Mouse (Mus musculus): Measurements from ENCODE around the gene Ciita. TPM values are rescaled to one million over a fixed set of nuclear protein-coding genes. Genes with fewer than 3 reads are reported as not detected.

The Ciita gene
- polyA plus RNA-seq, 1 experiment from 2014 or later, result 0.12 TPM

DNA sequence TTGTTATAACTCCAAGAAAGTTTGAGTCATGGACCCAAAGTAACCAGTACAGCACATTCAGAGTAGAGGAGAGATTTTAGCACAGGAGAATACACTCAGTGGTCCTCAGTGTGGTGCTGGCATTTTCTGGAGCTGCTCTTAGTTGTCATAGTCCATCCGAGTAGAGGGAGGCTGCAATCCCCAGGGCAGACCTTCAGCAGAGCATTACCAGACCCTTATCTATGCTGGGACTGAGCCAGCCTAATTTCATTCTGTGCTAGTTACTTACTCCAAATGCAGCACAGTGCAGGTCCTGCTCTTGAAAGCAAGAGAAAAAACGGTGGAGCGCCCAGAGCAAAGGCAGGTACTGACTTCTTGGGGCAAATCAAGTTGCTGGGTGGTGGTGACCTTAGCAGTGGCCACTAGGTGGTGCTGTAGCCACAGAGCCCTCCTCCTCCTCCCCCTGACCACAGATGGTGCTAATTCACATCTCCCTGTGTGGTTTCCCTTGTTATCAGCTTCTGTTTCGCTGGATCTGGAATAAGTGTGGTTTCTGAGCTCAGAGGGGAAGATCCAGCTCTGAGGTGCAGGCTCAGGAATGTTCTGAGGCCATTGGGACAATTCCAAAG lies 85.5 kb downstream of the Ciita start:
- Histone ChIP-seq H3K4me3 (ENCODE audit: low read depth, low read length) (no peak overlapping the region), H3K4me1 (ENCODE audit: control insufficient read depth, insufficient read depth, low read length) (no peaks in the 10 kb centered on the region), H3K27me3 (ENCODE audit: control insufficient read depth, insufficient read depth, low read length) (no peaks in the 10 kb centered on the region), H3K4me2 (ENCODE audit: low read depth) (no peak overlapping the region), H3K36me3 (ENCODE audit: control insufficient read depth, insufficient read depth, low read length) (0 out of 2 replicates have a peak, but pooled peaks cover 2% of the 10 kb centered on the region), H3K9ac (ENCODE audit: low read length) (no peak overlapping the region), H3K9me3 (ENCODE audit: control insufficient read depth, low read length) (no peaks in the 10 kb centered on the region), H3K27ac (ENCODE audit: low read depth, low read length) (no peak overlapping the region)
- ATAC-seq (ENCODE audit: insufficient read depth, low FRiP score, low TSS enrichment) (peak; percentile 58), DNase-seq (ENCODE audit: low spot score) (peak; percentile 82)
- 33% methylated on average over 4 of the region's 4 CpGs for WGBS

- H3K36me3 ChIP-seq (ENCODE audit: control insufficient read depth, insufficient read depth, low read length), result 0 out of 2 replicates have a peak, but pooled peaks cover 2% of the 10 kb centered on the region
- no peak overlapping the region for H3K4me2 ChIP-seq (ENCODE audit: low read depth)
- H3K4me1 ChIP-seq (ENCODE audit: control insufficient read depth, insufficient read depth, low read length), result no peaks in the 10 kb centered on the region
- 92% methylated on average over 4 of the region's 4 CpGs for WGBS
- ATAC-seq (ENCODE audit: insufficient read depth, low FRiP score, low TSS enrichment), result no peak
- no peak overlapping the region for H3K4me3 ChIP-seq (ENCODE audit: low read depth, low read length)
- no peaks in the 10 kb centered on the region for H3K9me3 ChIP-seq (ENCODE audit: control insufficient read depth, low read length)
- H3K27me3 ChIP-seq (ENCODE audit: control insufficient read depth, insufficient read depth, low read length), result no peaks in the 10 kb centered on the region
- H3K27ac ChIP-seq (ENCODE audit: low read depth, low read length), result no peak overlapping the region
- no peak overlapping the region for H3K9ac ChIP-seq (ENCODE audit: low read length)
- DNase-seq (ENCODE audit: low spot score), result no peak
These were observed 87.3 kb downstream of the Ciita start for GRCm38 (mm10) chr16:10567153-10567552.

DNA sequence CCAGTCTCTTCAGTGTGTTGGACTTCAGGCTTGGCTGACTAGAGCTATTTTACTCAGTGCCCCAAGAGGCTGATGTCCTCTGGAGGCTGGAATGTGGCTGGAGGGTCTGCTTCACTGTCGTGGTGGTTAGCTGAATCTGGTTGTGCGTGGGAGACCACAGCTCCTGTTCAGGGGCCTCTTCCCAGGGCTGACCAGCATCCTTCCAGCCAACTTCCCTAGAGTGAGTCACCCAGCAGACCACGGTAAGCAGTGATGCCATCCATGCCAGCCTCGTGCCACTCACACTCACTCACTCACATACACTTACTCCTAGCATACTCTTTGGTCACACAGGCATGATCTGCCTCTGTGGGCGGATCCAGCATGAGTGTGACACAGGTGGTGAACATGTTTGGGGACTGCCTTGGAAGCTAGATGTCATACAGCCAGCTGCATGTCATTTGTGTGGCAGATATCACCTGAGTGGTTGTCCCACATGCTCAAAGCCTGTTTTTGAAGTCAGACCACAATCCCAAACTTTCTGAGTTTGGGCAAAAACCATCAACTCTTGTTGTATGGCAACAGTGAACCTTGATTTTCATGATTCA lies 90.0 kb downstream of the Ciita start:
- Histone ChIP-seq H3K4me2 (ENCODE audit: low read depth) (no peak overlapping the region), H3K36me3 (ENCODE audit: control insufficient read depth, insufficient read depth, low read length) (peaks cover 4% of the 10 kb centered on the region; the same call in 1 of the 2 replicates), H3K9me3 (ENCODE audit: control insufficient read depth, low read length) (no peaks in the 10 kb centered on the region), H3K27ac (ENCODE audit: low read depth, low read length) (no peak overlapping the region), H3K9ac (ENCODE audit: low read length) (no peak overlapping the region), H3K4me3 (ENCODE audit: low read depth, low read length) (no peak overlapping the region), H3K4me1 (ENCODE audit: control insufficient read depth, insufficient read depth, low read length) (no peaks in the 10 kb centered on the region), H3K27me3 (ENCODE audit: control insufficient read depth, insufficient read depth, low read length) (no peaks in the 10 kb centered on the region)
- 86% methylated on average over 5 of the region's 5 CpGs for WGBS
- DNase-seq (ENCODE audit: low spot score) (no peak), ATAC-seq (ENCODE audit: insufficient read depth, low FRiP score, low TSS enrichment) (no peak)

DNA sequence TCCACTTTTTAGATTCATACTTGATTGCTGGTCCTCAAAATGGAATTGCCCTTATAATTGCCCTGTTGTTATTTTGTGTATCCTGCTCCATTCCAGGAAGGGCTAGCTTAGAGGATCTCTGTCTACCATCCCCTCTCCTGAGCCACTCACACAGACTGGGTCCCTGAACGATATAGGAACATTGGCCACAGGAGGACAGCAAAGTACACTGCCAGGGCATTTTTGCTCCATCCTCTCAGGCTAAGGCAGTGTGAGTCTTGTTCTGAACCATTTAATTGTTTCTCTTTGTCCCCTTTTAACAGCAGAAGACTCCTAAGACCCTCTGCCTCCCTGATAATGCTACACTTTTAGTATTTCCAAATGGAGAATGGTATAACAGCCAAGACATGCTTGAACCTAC lies 90.8 kb downstream of the Ciita start:
- Histone ChIP-seq H3K4me2 (ENCODE audit: low read depth) (no peak overlapping the region), H3K27ac (ENCODE audit: low read depth, low read length) (no peak overlapping the region), H3K36me3 (ENCODE audit: control insufficient read depth, insufficient read depth, low read length) (peaks cover 4% of the 10 kb centered on the region; the same call in 1 of the 2 replicates), H3K4me1 (ENCODE audit: control insufficient read depth, insufficient read depth, low read length) (no peaks in the 10 kb centered on the region), H3K27me3 (ENCODE audit: control insufficient read depth, insufficient read depth, low read length) (no peaks in the 10 kb centered on the region), H3K9ac (ENCODE audit: low read length) (no peak overlapping the region), H3K9me3 (ENCODE audit: control insufficient read depth, low read length) (no peaks in the 10 kb centered on the region), H3K4me3 (ENCODE audit: low read depth, low read length) (no peak overlapping the region)
- ATAC-seq (ENCODE audit: insufficient read depth, low FRiP score, low TSS enrichment) (no peak), DNase-seq (ENCODE audit: low spot score) (no peak)
- WGBS, result 65% methylated on average over 1 of the region's 1 CpGs

DNA sequence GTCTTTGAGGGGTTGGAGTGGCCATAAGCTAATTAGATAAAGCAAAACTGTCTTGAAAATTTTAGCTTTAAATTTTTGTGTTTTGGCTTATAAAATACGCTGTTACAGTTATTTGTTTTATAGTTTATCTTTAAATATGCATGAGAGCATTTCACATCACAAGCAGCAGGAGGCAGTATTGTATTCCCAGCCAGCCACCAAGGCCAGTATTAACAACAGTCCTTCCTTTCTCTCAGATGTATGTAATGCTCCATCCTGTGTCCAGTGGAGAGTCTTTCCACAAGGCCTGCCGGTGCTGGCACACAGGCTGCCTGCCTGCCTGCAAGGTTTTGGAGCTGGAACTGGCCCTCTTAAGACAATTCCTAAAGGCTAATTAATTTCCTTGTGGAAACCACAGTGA lies 92.0 kb downstream of the Ciita start:
- Histone ChIP-seq H3K9ac (ENCODE audit: low read length) (no peak overlapping the region), H3K4me1 (ENCODE audit: control insufficient read depth, insufficient read depth, low read length) (no peaks in the 10 kb centered on the region), H3K9me3 (ENCODE audit: control insufficient read depth, low read length) (no peaks in the 10 kb centered on the region), H3K4me3 (ENCODE audit: low read depth, low read length) (no peak overlapping the region), H3K36me3 (ENCODE audit: control insufficient read depth, insufficient read depth, low read length) (peaks cover 4% of the 10 kb centered on the region; the same call in 1 of the 2 replicates), H3K27me3 (ENCODE audit: control insufficient read depth, insufficient read depth, low read length) (no peaks in the 10 kb centered on the region), H3K27ac (ENCODE audit: low read depth, low read length) (no peak overlapping the region), H3K4me2 (ENCODE audit: low read depth) (no peak overlapping the region)
- DNase-seq (ENCODE audit: low spot score) (peak; percentile 17), ATAC-seq (ENCODE audit: insufficient read depth, low FRiP score, low TSS enrichment) (no peak)
- WGBS, result 52% methylated on average over 2 of the region's 2 CpGs

DNA sequence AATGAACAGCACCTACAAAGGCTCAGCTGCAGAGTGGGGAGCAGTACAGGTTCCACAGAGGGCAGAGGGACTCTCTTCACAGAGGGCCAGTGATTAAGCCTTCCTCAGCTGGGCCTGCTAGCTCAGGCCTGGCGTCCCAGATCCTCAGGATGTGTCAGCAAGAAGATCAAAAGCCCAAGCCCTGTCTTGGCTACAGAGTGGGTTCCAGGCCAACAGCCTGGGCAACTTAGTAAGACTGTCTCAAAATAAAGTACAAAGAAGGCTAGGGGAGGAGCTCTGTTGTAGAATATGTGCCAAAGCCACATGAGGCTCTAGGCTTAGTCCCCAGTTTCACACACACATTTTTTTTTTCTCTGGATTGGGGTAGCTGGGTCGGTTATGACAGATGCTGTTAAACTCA lies 95.1 kb downstream of the Ciita start:
- no peaks in the 10 kb centered on the region for H3K9me3 ChIP-seq (ENCODE audit: control insufficient read depth, low read length)
- H3K36me3 ChIP-seq (ENCODE audit: control insufficient read depth, insufficient read depth, low read length), result peaks cover 5% of the 10 kb centered on the region
- no peak for ATAC-seq (ENCODE audit: insufficient read depth, low FRiP score, low TSS enrichment)
- DNase-seq (ENCODE audit: low spot score), result no peak
- no peak overlapping the region for H3K9ac ChIP-seq (ENCODE audit: low read length)
- no peak overlapping the region for H3K27ac ChIP-seq (ENCODE audit: low read depth, low read length)
- H3K4me3 ChIP-seq (ENCODE audit: low read depth, low read length), result no peak overlapping the region
- no peak overlapping the region for H3K4me2 ChIP-seq (ENCODE audit: low read depth)
- no peaks in the 10 kb centered on the region for H3K27me3 ChIP-seq (ENCODE audit: control insufficient read depth, insufficient read depth, low read length)
- no peaks in the 10 kb centered on the region for H3K4me1 ChIP-seq (ENCODE audit: control insufficient read depth, insufficient read depth, low read length)
- WGBS, result 76% methylated on average over 2 of the region's 2 CpGs

DNA sequence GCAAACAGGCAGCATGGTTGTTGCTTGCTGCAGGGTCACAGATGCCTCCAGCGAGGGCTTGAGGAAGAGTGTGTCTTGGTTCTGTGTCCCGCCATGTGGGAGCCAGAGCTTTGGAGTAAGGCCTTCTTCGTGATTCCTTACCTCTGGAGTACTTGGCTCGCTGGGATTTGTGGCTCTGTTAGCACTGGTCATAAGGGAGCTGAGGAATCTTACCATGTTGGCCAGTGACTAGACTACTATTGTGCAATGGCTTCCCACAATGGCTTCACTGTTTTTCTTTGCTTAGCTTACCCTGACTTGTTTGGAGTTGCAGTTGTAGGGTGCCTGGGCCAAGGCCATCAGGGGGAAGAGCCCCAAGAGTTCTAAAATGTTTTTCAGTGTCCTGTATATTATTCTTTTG lies 96.1 kb downstream of the Ciita start:
- Histone ChIP-seq H3K9me3 (ENCODE audit: control insufficient read depth, low read length) (no peaks in the 10 kb centered on the region), H3K4me3 (ENCODE audit: low read depth, low read length) (no peak overlapping the region), H3K4me1 (ENCODE audit: control insufficient read depth, insufficient read depth, low read length) (no peaks in the 10 kb centered on the region), H3K9ac (ENCODE audit: low read length) (no peak overlapping the region), H3K27ac (ENCODE audit: low read depth, low read length) (no peak overlapping the region), H3K4me2 (ENCODE audit: low read depth) (no peak overlapping the region), H3K36me3 (ENCODE audit: control insufficient read depth, insufficient read depth, low read length) (peaks cover 5% of the 10 kb centered on the region), H3K27me3 (ENCODE audit: control insufficient read depth, insufficient read depth, low read length) (no peaks in the 10 kb centered on the region)
- WGBS, result 89% methylated on average over 4 of the region's 4 CpGs
- DNase-seq (ENCODE audit: low spot score), result no peak
- ATAC-seq (ENCODE audit: insufficient read depth, low FRiP score, low TSS enrichment), result no peak

- 78% methylated on average over 5 of the region's 5 CpGs for WGBS
- H3K36me3 ChIP-seq (ENCODE audit: control insufficient read depth, insufficient read depth, low read length), result peaks cover 7% of the 10 kb centered on the region
These were observed 97.7 kb downstream of the Ciita start for GRCm38 (mm10) chr16:10577548-10577947.

More at GRCm38 (mm10) chr16:10577548-10577947, 97.7 kb downstream of the Ciita start:
- Histone ChIP-seq H3K9ac (ENCODE audit: low read length) (no peak overlapping the region), H3K4me3 (ENCODE audit: low read depth, low read length) (no peak overlapping the region), H3K27me3 (ENCODE audit: control insufficient read depth, insufficient read depth, low read length) (no peaks in the 10 kb centered on the region), H3K9me3 (ENCODE audit: control insufficient read depth, low read length) (no peaks in the 10 kb centered on the region), H3K27ac (ENCODE audit: low read depth, low read length) (no peak overlapping the region), H3K4me1 (ENCODE audit: control insufficient read depth, insufficient read depth, low read length) (no peaks in the 10 kb centered on the region), H3K4me2 (ENCODE audit: low read depth) (no peak overlapping the region)
- ATAC-seq (ENCODE audit: insufficient read depth, low FRiP score, low TSS enrichment) (no peak), DNase-seq (ENCODE audit: low spot score) (no peak)

All from neural tube, embryonic 11.5 days (tissue).